Mouse (Mus musculus) limb, embryonic 11.5 days (tissue): ENCODE results near the gene Wdfy2. TPM values are rescaled to one million over a fixed set of nuclear protein-coding genes. Genes with fewer than 3 reads are reported as not detected.

Experiments
- ATAC-seq: fragments of 200-750 bp; cut with Nextera tagmentation; 2 replicates; pipeline ENCODE4 v1.8.0; 2017; ENCODE audit warnings: low read depth; ENCODE audit not compliant: insufficient number of reproducible peaks, low FRiP score, low TSS enrichment
- DNase-seq: peaks from one replicate; pipeline ENCODE4 v3.0.0-alpha.2; 2015; ENCODE audit warnings: low spot score
- H3K27ac ChIP-seq: fragments of 300-500 bp; sonication (generic); replicated peaks from 2 replicates; pipeline ENCODE4 v1.5.1; 2014; ENCODE audit warnings: low read depth, mild to moderate bottlenecking, low read length
- H3K27me3 ChIP-seq: fragments of 300-500 bp; sonication (generic); 2 replicates; pipeline ENCODE4 v1.6.1; 2014; ENCODE audit warnings: mild to moderate bottlenecking, low read length, mixed read lengths; ENCODE audit not compliant: control insufficient read depth, insufficient read depth
- H3K36me3 ChIP-seq: fragments of 300-500 bp; sonication (generic); 2 replicates; pipeline ENCODE4 v1.6.1; 2014; ENCODE audit warnings: mild to moderate bottlenecking, low read length, moderate library complexity, mixed read lengths; ENCODE audit not compliant: control insufficient read depth, insufficient read depth
- H3K4me1 ChIP-seq: fragments of 300-500 bp; sonication (generic); 2 replicates; pipeline ENCODE4 v1.6.1; 2014; ENCODE audit warnings: low read length, mixed read lengths; ENCODE audit not compliant: control insufficient read depth, insufficient read depth
- H3K4me2 ChIP-seq: fragments of 300-500 bp; sonication (generic); 2 replicates; pipeline ENCODE4 v1.6.1; 2014; ENCODE audit warnings: low read depth, mild to moderate bottlenecking, moderate library complexity; ENCODE audit not compliant: severe bottlenecking
- H3K4me3 ChIP-seq: fragments of 300-500 bp; sonication (generic); 2 replicates; pipeline ENCODE4 v1.5.1; 2014; ENCODE audit warnings: low read depth, low read length
- H3K9ac ChIP-seq: fragments of 300-500 bp; sonication (generic); 2 replicates; pipeline ENCODE4 v1.6.1; 2014; ENCODE audit warnings: mild to moderate bottlenecking, low read length
- H3K9me3 ChIP-seq: fragments of 300-500 bp; sonication (generic); 2 replicates; pipeline ENCODE4 v1.6.1; 2016; ENCODE audit warnings: low read length; ENCODE audit not compliant: control insufficient read depth
- WGBS: fragments of 180-500 bp; shearing (Covaris S2); extraction: QIAGEN DNeasy Blood & Tissue Kit; methylation state at CpG from one replicate; pipeline ENCODE4 v1.1.7; 2014; 5-methylcytosine and 5-hydroxymethylcytosine counted together
- polyA plus RNA-seq: library from polyadenylated mRNA; unstranded; fragments of >200 nt; fragmentation: Nextera tagmentation; extraction: Ambion mirVana; gene quantifications from 2 replicates; pipeline ENCODE4 v1.2.1, GENCODE M21; 2014

Gene Wdfy2
- polyA plus RNA-seq, 1 experiment from 2014 or later: 12.0 TPM

DNA sequence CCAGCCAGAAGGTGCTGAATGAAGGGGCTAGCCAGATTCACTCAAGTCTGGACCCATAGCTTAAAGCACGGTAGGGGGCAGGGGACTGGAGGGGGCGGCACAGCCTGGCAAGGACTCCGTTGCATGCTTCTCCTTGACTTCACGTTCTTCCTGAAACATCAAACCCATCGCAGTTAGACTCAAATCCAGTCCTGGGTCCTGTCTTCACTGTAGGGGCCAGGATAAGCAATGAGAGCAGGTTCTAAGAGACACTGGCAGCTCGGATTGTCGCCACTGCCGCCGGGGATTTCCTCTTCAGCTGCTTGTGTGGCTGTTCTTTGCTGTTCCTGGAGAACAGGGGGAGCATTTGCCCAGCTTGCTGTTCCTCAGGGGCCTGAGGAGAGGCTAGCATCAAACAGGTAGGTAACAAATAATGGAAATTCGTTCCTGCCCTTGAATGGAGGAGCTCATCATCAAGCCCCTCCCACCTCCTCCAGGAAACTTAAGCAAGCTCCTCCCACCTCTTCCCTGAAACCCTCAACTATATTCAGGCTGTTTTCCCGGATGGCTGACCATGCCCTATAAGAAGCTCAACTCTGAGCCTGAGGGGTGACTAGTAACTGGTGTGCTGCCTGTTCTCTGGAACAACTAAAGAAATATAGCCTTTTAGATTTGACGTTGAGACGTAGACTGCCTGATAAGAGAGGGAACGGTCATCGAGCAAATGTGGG, 128.5 kb downstream of the Wdfy2 start:
- peak overlapping the region; percentile 36 for H3K4me2 ChIP-seq
- H3K9me3 ChIP-seq: no peaks in the 10 kb centered on the region
- H3K36me3 ChIP-seq: no peaks in the 10 kb centered on the region; the same call in 1 of the 2 replicates
- H3K27ac ChIP-seq: no peak overlapping the region
- peak overlapping the region; percentile 15; the same call in 1 of the 2 replicates for H3K4me3 ChIP-seq
- 20% methylated on average over 15 of the region's 15 CpGs for WGBS
- DNase-seq (peak; percentile 25), ATAC-seq (no peak)
- H3K9ac ChIP-seq: no peak overlapping the region
- H3K4me1 ChIP-seq: 0 out of 2 replicates have a peak, but pooled peaks cover 4% of the 10 kb centered on the region
- H3K27me3 ChIP-seq: no peaks in the 10 kb centered on the region

GRCm38 (mm10) chr14:62975046-62975445, 137.6 kb downstream of the Wdfy2 start:
- Histone ChIP-seq H3K4me1 (no peaks in the 10 kb centered on the region), H3K36me3 (no peaks in the 10 kb centered on the region), H3K27ac (no peak overlapping the region), H3K9ac (no peak overlapping the region), H3K4me3 (no peak overlapping the region), H3K9me3 (no peaks in the 10 kb centered on the region), H3K4me2 (no peak overlapping the region), H3K27me3 (no peaks in the 10 kb centered on the region)
- DNase-seq (peak; percentile 80), ATAC-seq (no peak)
- 12% methylated on average over 5 of the region's 5 CpGs for WGBS

GRCm38 (mm10) chr14:62979815-62980214, 142.3 kb downstream of the Wdfy2 start:
- no peak overlapping the region for H3K9ac ChIP-seq
- H3K9me3 ChIP-seq: no peaks in the 10 kb centered on the region
- H3K4me1 ChIP-seq: no peaks in the 10 kb centered on the region
- no peak overlapping the region for H3K4me2 ChIP-seq
- DNase-seq (no peak), ATAC-seq (no peak)
- H3K36me3 ChIP-seq: no peaks in the 10 kb centered on the region
- no peak overlapping the region for H3K4me3 ChIP-seq
- no peaks in the 10 kb centered on the region for H3K27me3 ChIP-seq
- WGBS: 83% methylated on average over 1 of the region's 1 CpGs
- no peak overlapping the region for H3K27ac ChIP-seq

DNA sequence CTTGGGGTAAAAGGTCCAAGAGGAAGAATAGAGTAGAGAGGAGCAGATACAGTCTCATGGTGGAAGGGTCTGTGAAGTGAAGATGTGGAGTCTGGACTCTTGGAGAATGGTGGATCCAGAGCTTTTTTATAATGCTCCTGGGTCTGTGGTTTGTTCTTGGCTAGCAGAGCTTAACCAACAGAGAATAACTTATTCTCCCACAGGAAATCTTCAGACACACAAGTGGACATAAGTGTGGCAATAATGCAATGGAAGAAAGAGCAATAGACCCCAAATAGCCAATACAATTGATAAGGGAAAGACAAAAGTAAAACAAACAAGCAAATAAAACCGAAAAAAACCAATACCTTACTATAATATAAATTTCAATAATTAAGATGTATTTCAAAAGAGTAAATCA, 146.9 kb downstream of the Wdfy2 start, which contains the start of gene Defb48:
Gene Defb48 (minus strand): TSS at position 101 of the 400 bp plus-strand sequence.
- Histone ChIP-seq H3K9ac (no peak within 1 kb of the TSS), H3K9me3 (no peaks in the 10 kb centered on the region), H3K4me3 (no peak within 1 kb of the TSS), H3K4me2 (no peak within 1 kb of the TSS), H3K27me3 (no peaks in the 10 kb centered on the region), H3K27ac (no peak within 1 kb of the TSS), H3K36me3 (no peaks in the 10 kb centered on the region), H3K4me1 (no peaks in the 10 kb centered on the region)
- 68% methylated on average over 1 of the region's 1 CpGs for WGBS
- peak; percentile 4 for DNase-seq
- no peak for ATAC-seq

GRCm38 (mm10) chr14:62991271-62991670, 153.8 kb downstream of the Wdfy2 start:
- no peak overlapping the region for H3K27ac ChIP-seq
- H3K4me2 ChIP-seq: no peak overlapping the region
- no peaks in the 10 kb centered on the region for H3K27me3 ChIP-seq
- ATAC-seq (no peak), DNase-seq (peak; percentile 15)
- no peak overlapping the region for H3K9ac ChIP-seq
- H3K4me1 ChIP-seq: no peaks in the 10 kb centered on the region
- H3K36me3 ChIP-seq: no peaks in the 10 kb centered on the region
- H3K9me3 ChIP-seq: no peaks in the 10 kb centered on the region
- H3K4me3 ChIP-seq: no peak overlapping the region
- 72% methylated on average over 3 of the region's 3 CpGs for WGBS

- Histone ChIP-seq H3K27ac (no peak overlapping the region), H3K27me3 (no peaks in the 10 kb centered on the region), H3K9me3 (no peaks in the 10 kb centered on the region), H3K4me1 (no peaks in the 10 kb centered on the region), H3K4me3 (no peak overlapping the region), H3K4me2 (no peak overlapping the region), H3K36me3 (no peaks in the 10 kb centered on the region), H3K9ac (no peak overlapping the region)
- no peak for ATAC-seq
- DNase-seq: peak; percentile 10
- WGBS: 85% methylated on average over 7 of the region's 7 CpGs
Measured at GRCm38 (mm10) chr14:62991849-62992510, 154.5 kb downstream of the Wdfy2 start.

- Histone ChIP-seq H3K4me3 (no peak within 1 kb of the TSS), H3K9ac (no peak within 1 kb of the TSS), H3K4me2 (no peak within 1 kb of the TSS), H3K36me3 (no peaks in the 10 kb centered on the region), H3K27me3 (no peaks in the 10 kb centered on the region), H3K27ac (no peak within 1 kb of the TSS), H3K9me3 (no peaks in the 10 kb centered on the region), H3K4me1 (no peaks in the 10 kb centered on the region)
- WGBS: 79% methylated on average over 8 of the region's 8 CpGs
- DNase-seq (no peak), ATAC-seq (no peak)
Measured at GRCm38 (mm10) chr14:62997777-62998176, 160.3 kb downstream of the Wdfy2 start, which contains the start of gene Defb47. Gene Defb47, plus strand, starts transcription at chr14:62998077.

DNA sequence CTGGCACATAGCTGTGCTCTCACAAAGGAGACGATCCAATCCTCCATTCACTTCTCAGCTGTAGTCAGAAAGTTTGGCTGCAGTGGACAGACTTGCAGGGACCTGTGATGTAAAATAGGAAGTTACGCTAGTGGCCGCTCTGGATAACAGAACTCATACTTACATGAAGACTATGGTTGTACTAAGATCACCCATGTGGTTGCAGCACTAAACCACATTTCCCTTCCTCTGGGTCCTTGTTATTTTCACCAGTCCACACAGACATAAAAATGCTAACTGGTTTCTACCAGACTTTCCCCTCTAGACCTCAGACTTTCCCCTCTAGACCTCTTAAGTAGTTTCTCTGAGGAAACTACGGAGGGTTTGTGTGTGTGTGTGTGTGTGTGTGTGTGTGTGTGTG, 161.5 kb downstream of the Wdfy2 start:
- 85% methylated on average over 4 of the region's 4 CpGs for WGBS
- DNase-seq: no peak
- Histone ChIP-seq H3K4me3 (no peak overlapping the region), H3K9me3 (no peaks in the 10 kb centered on the region), H3K4me2 (no peak overlapping the region), H3K4me1 (no peaks in the 10 kb centered on the region), H3K9ac (no peak overlapping the region), H3K27me3 (no peaks in the 10 kb centered on the region), H3K27ac (no peak overlapping the region), H3K36me3 (no peaks in the 10 kb centered on the region)
- no peak for ATAC-seq
